Mouse (Mus musculus) heart, adult 2 months (tissue): ENCODE data around the gene Arxes2.

Source experiments
- CTCF ChIP-seq: fragments of 200-600 bp; IDR thresholded peaks from 2 replicates; pipeline ENCODE4 v1.8.1; 2022; ENCODE audit warnings: antibody characterized with exemption, mild to moderate bottlenecking, moderate library complexity
- POLR2A ChIP-seq: fragments of 200-500 bp; IDR thresholded peaks from 2 replicates; pipeline ENCODE4 v1.6.1; 2011; ENCODE audit warnings: mild to moderate bottlenecking, low read depth, low read length, control low read depth; ENCODE audit not compliant: insufficient read depth

GRCm38 (mm10) chrX:136014392-136014791, 20.8 kb downstream of the Arxes2 start:
- TF ChIP-seq CTCF (no peak), POLR2A (no peak)
